Mouse (Mus musculus) bone marrow macrophage, adult 2 months (primary cell): ENCODE measurements around the gene Zpbp2.

ENCODE experiments used
- CTCF ChIP-seq: IDR thresholded peaks from 2 replicates; pipeline ENCODE4 v1.5.1; 2012; ENCODE audit warnings: low read depth, mild to moderate bottlenecking, low read length, moderate library complexity
- POLR2A ChIP-seq: IDR thresholded peaks from 2 replicates; pipeline ENCODE4 v1.6.1; 2012; ENCODE audit warnings: mild to moderate bottlenecking, low read depth, low read length, borderline replicate concordance

DNA sequence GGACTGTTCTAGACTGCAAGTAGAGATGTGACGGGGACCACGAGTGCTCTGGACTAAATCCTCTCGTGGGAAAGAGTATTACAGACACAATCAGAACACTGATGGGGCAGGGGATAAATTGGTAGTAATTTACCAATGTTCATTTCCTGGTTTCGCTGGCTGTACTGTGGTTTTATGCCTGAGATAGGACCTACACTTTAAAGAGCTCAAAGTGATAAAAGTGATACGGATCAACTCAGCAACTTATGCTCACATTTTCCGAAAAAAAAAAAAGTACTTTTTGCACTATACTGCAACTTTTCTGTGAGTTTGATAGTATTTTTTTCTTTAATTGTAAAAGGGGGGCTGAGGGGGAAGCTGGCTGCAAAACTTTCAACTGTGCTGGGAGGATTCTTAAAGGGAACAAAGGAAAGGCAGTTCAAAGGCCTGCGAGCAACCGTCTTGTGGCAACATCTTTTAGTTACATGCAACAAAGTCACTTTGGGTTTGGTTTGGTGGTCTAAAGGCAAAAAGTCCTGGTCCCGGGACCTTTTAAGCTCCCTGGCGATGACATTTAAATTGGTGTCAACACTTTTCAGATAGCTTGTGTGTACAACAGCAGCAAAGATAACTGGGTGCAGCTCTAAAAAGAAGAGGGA is 24.0 kb upstream of the Zpbp2 start:
- TF ChIP-seq CTCF (no peak), POLR2A (no peak)
